Mouse (Mus musculus) lung, embryonic 15.5 days (tissue): ENCODE data around the gene Perp. TPM values are rescaled to one million over a fixed set of nuclear protein-coding genes. Genes with fewer than 3 reads are reported as not detected.

Experiments used
- ATAC-seq: fragments of 200-750 bp; cut with Nextera tagmentation; 2 replicates; pipeline ENCODE4 v1.8.0; 2017; ENCODE audit warnings: moderate number of reproducible peaks, borderline replicate concordance; ENCODE audit not compliant: low FRiP score, low TSS enrichment; ENCODE audit errors: extremely low read depth
- H3K27ac ChIP-seq: fragments of 300-500 bp; sonication (generic); 2 replicates; pipeline ENCODE4 v1.5.1; 2015; ENCODE audit warnings: moderate library complexity, mild to moderate bottlenecking, inconsistent platforms
- H3K27me3 ChIP-seq: fragments of 300-500 bp; sonication (generic); 2 replicates; pipeline ENCODE4 v1.6.1; 2015; ENCODE audit warnings: inconsistent platforms
- H3K36me3 ChIP-seq: fragments of 300-500 bp; sonication (generic); 2 replicates; pipeline ENCODE4 v1.6.1; 2015; ENCODE audit warnings: inconsistent platforms
- H3K4me1 ChIP-seq: fragments of 300-500 bp; sonication (generic); 2 replicates; pipeline ENCODE4 v1.6.1; 2015; ENCODE audit warnings: inconsistent platforms
- H3K4me2 ChIP-seq: fragments of 300-500 bp; sonication (generic); 2 replicates; pipeline ENCODE4 v1.6.1; 2015; ENCODE audit warnings: inconsistent platforms, mild to moderate bottlenecking, moderate library complexity
- H3K4me3 ChIP-seq: fragments of 300-500 bp; sonication (generic); 2 replicates; pipeline ENCODE4 v1.5.1; 2015; ENCODE audit warnings: mild to moderate bottlenecking, inconsistent platforms
- H3K9ac ChIP-seq: fragments of 300-500 bp; sonication (generic); 2 replicates; pipeline ENCODE4 v1.6.1; 2015; ENCODE audit warnings: inconsistent platforms
- H3K9me3 ChIP-seq: fragments of 300-500 bp; sonication (generic); 2 replicates; pipeline ENCODE4 v1.6.1; 2016; ENCODE audit warnings: inconsistent platforms
- WGBS: fragments of 180-500 bp; shearing (Covaris S2); methylation state at CpG from one replicate; pipeline ENCODE4 v1.1.7; 2015; 5-methylcytosine and 5-hydroxymethylcytosine counted together
- polyA plus RNA-seq: library from polyadenylated mRNA; unstranded; fragments of >200 nt; fragmentation: Nextera tagmentation; extraction: Ambion mirVana; gene quantifications from 2 replicates; pipeline ENCODE4 v1.2.1, GENCODE M21; 2015

The Perp gene
- 36.2 and 44.6 TPM in 2 replicates for polyA plus RNA-seq

- Histone ChIP-seq H3K36me3 (no peaks in the 10 kb centered on the region), H3K4me1 (peaks cover 10% of the 10 kb centered on the region), H3K4me2 (peak within 1 kb of the TSS; percentile 75), H3K27me3 (peaks cover 29% of the 10 kb centered on the region), H3K4me3 (peak within 1 kb of the TSS; percentile 52), H3K9me3 (no peaks in the 10 kb centered on the region), H3K27ac (peak within 1 kb of the TSS; percentile 68), H3K9ac (peak within 1 kb of the TSS; percentile 36; the same call in 1 of the 2 replicates)
- 3% methylated on average over 49 of the region's 54 CpGs for WGBS
- ATAC-seq: peak; percentile 90
These were observed at the start of gene Perp for GRCm38 (mm10) chr10:18844441-18845286. Gene Perp (plus strand): TSS chr10:18845020.

- WGBS: 71% methylated on average over 2 of the region's 2 CpGs
- ATAC-seq: no peak
- H3K4me3 ChIP-seq: no peak overlapping the region
- H3K4me1 ChIP-seq: peaks cover 5% of the 10 kb centered on the region
- H3K36me3 ChIP-seq: no peaks in the 10 kb centered on the region
- no peaks in the 10 kb centered on the region for H3K27me3 ChIP-seq
- H3K9me3 ChIP-seq: no peaks in the 10 kb centered on the region
- H3K9ac ChIP-seq: no peak overlapping the region
- H3K27ac ChIP-seq: no peak overlapping the region
- H3K4me2 ChIP-seq: no peak overlapping the region
These were observed 33.1 kb upstream of the Perp start for GRCm38 (mm10) chr10:18811751-18812150.

- ATAC-seq: peak; percentile 85; the same call in 1 of the 2 replicates
- Histone ChIP-seq H3K9ac (no peak overlapping the region), H3K4me3 (no peak overlapping the region), H3K4me2 (no peak overlapping the region), H3K27me3 (no peaks in the 10 kb centered on the region), H3K9me3 (no peaks in the 10 kb centered on the region), H3K27ac (no peak overlapping the region), H3K36me3 (no peaks in the 10 kb centered on the region), H3K4me1 (peaks cover 9% of the 10 kb centered on the region)
- 30% methylated on average over 5 of the region's 5 CpGs for WGBS
These were observed 28.3 kb upstream of the Perp start for GRCm38 (mm10) chr10:18816560-18816959.

- Histone ChIP-seq H3K4me3 (no peak overlapping the region), H3K4me2 (no peak overlapping the region), H3K27me3 (no peaks in the 10 kb centered on the region), H3K27ac (no peak overlapping the region), H3K9ac (no peak overlapping the region), H3K36me3 (no peaks in the 10 kb centered on the region), H3K9me3 (no peaks in the 10 kb centered on the region), H3K4me1 (no peaks in the 10 kb centered on the region)
- ATAC-seq: no peak
These were observed 19.7 kb upstream of the Perp start for GRCm38 (mm10) chr10:18825143-18825542.

- H3K4me2 ChIP-seq: no peak overlapping the region
- H3K9ac ChIP-seq: no peak overlapping the region
- H3K9me3 ChIP-seq: no peaks in the 10 kb centered on the region
- H3K36me3 ChIP-seq: no peaks in the 10 kb centered on the region
- no peak for ATAC-seq
- H3K27me3 ChIP-seq: no peaks in the 10 kb centered on the region
- no peak overlapping the region for H3K4me3 ChIP-seq
- H3K27ac ChIP-seq: no peak overlapping the region
- 66% methylated on average over 2 of the region's 2 CpGs for WGBS
- no peaks in the 10 kb centered on the region for H3K4me1 ChIP-seq
These were observed 18.7 kb upstream of the Perp start for GRCm38 (mm10) chr10:18826107-18826506.

- H3K27me3 ChIP-seq: no peaks in the 10 kb centered on the region
- no peak overlapping the region for H3K9ac ChIP-seq
- H3K4me1 ChIP-seq: no peaks in the 10 kb centered on the region
- no peak overlapping the region for H3K27ac ChIP-seq
- no peaks in the 10 kb centered on the region for H3K36me3 ChIP-seq
- WGBS: 50% methylated on average over 2 of the region's 2 CpGs
- ATAC-seq: no peak
- no peaks in the 10 kb centered on the region for H3K9me3 ChIP-seq
- no peak overlapping the region for H3K4me3 ChIP-seq
- H3K4me2 ChIP-seq: no peak overlapping the region
These were observed 16.9 kb upstream of the Perp start for GRCm38 (mm10) chr10:18827936-18828335.

- ATAC-seq: no peak
- H3K27ac ChIP-seq: no peak overlapping the region
- no peak overlapping the region for H3K4me3 ChIP-seq
- H3K27me3 ChIP-seq: no peaks in the 10 kb centered on the region
- H3K9me3 ChIP-seq: no peaks in the 10 kb centered on the region
- H3K4me2 ChIP-seq: no peak overlapping the region
- WGBS: 73% methylated on average over 4 of the region's 4 CpGs
- H3K9ac ChIP-seq: no peak overlapping the region
- H3K4me1 ChIP-seq: no peaks in the 10 kb centered on the region
- H3K36me3 ChIP-seq: no peaks in the 10 kb centered on the region
These were observed 14.5 kb upstream of the Perp start for GRCm38 (mm10) chr10:18830359-18830758.

- H3K4me3 ChIP-seq: peak overlapping the region; percentile 20
- no peaks in the 10 kb centered on the region for H3K36me3 ChIP-seq
- no peaks in the 10 kb centered on the region for H3K4me1 ChIP-seq
- peak overlapping the region; percentile 64 for H3K27ac ChIP-seq
- H3K27me3 ChIP-seq: no peaks in the 10 kb centered on the region
- peak; percentile 77 for ATAC-seq
- 34% methylated on average over 7 of the region's 7 CpGs for WGBS
- 0 out of 2 replicates have a peak overlapping the region, but pooled peaks have one; percentile 15 for H3K9ac ChIP-seq
- H3K4me2 ChIP-seq: peak overlapping the region; percentile 46
- no peaks in the 10 kb centered on the region for H3K9me3 ChIP-seq
These were observed 13.0 kb upstream of the Perp start for GRCm38 (mm10) chr10:18831823-18832222.

- H3K27ac ChIP-seq: no peak overlapping the region
- H3K4me1 ChIP-seq: no peaks in the 10 kb centered on the region
- no peak overlapping the region for H3K4me2 ChIP-seq
- no peaks in the 10 kb centered on the region for H3K9me3 ChIP-seq
- no peak for ATAC-seq
- H3K9ac ChIP-seq: no peak overlapping the region
- whole genome bisulfite sequencing: 36% methylated on average over 2 of the region's 2 CpGs
- H3K4me3 ChIP-seq: no peak overlapping the region
- no peaks in the 10 kb centered on the region for H3K36me3 ChIP-seq
- H3K27me3 ChIP-seq: no peaks in the 10 kb centered on the region
These were observed 10.4 kb upstream of the Perp start for GRCm38 (mm10) chr10:18834389-18834788.

GRCm38 (mm10) chr10:18835684-18836479 lies 8.9 kb upstream of the Perp start:
- Histone ChIP-seq H3K4me3 (no peak overlapping the region), H3K36me3 (no peaks in the 10 kb centered on the region), H3K27ac (no peak overlapping the region), H3K9me3 (no peaks in the 10 kb centered on the region), H3K4me1 (no peaks in the 10 kb centered on the region), H3K4me2 (no peak overlapping the region), H3K27me3 (no peaks in the 10 kb centered on the region), H3K9ac (no peak overlapping the region)
- no peak for ATAC-seq
- WGBS: 55% methylated on average over 5 of the region's 6 CpGs

GRCm38 (mm10) chr10:18839530-18839929 lies 5.3 kb upstream of the Perp start:
- no peak for ATAC-seq
- H3K9ac ChIP-seq: no peak overlapping the region
- no peaks in the 10 kb centered on the region for H3K9me3 ChIP-seq
- H3K4me3 ChIP-seq: no peak overlapping the region
- peaks cover 10% of the 10 kb centered on the region for H3K27me3 ChIP-seq
- H3K4me2 ChIP-seq: no peak overlapping the region
- peaks cover 2% of the 10 kb centered on the region; the same call in 1 of the 2 replicates for H3K4me1 ChIP-seq
- no peak overlapping the region for H3K27ac ChIP-seq
- no peaks in the 10 kb centered on the region for H3K36me3 ChIP-seq
- WGBS: 57% methylated on average over 4 of the region's 4 CpGs

- H3K27ac ChIP-seq: no peak overlapping the region
- H3K9ac ChIP-seq: no peak overlapping the region
- 52% methylated on average over 4 of the region's 4 CpGs for WGBS
- H3K27me3 ChIP-seq: peaks cover 20% of the 10 kb centered on the region
- no peak overlapping the region for H3K4me2 ChIP-seq
- peaks cover 10% of the 10 kb centered on the region for H3K4me1 ChIP-seq
- H3K4me3 ChIP-seq: no peak overlapping the region
- no peaks in the 10 kb centered on the region for H3K36me3 ChIP-seq
- H3K9me3 ChIP-seq: no peaks in the 10 kb centered on the region
- ATAC-seq: no peak
These were observed 4.1 kb upstream of the Perp start for GRCm38 (mm10) chr10:18840736-18841135.
